Mouse (Mus musculus): ENCODE results near the gene Gltpd2.

GRCm38 (mm10) chr11:70514288-70514687 is 4.7 kb upstream of the Gltpd2 start, which contains the start of gene Vmo1:
- TF ChIP-seq POLR2A (IDR thresholded peaks at IDR 0.05; ENCODE audit: borderline replicate concordance, insufficient read depth, low read length) (no peak), CTCF (IDR thresholded peaks at IDR 0.05; ENCODE audit: borderline replicate concordance, insufficient read depth, low read depth, low read length) (no peak)

Data from cerebellum, adult 2 months (tissue).